Mouse (Mus musculus) liver, postnatal 0 days (tissue): Measurements from ENCODE around the gene Gfra1. TPM values are rescaled to one million over a fixed set of nuclear protein-coding genes. Genes with fewer than 3 reads are reported as not detected.
A peak's percentile ranks its signal among the peaks of the same experiment; 100 is the strongest.

Source experiments
- ATAC-seq: fragments of 200-750 bp; cut with Nextera tagmentation; 2 replicates; pipeline ENCODE4 v1.8.0; 2017; ENCODE audit warnings: mild to moderate bottlenecking, moderate library complexity
- DNase-seq: peaks from one replicate; pipeline ENCODE4 v3.0.0-alpha.2; 2016
- H3K27ac ChIP-seq: fragments of 300-500 bp; sonication (generic); 2 replicates; pipeline ENCODE4 v1.5.1; 2014; ENCODE audit warnings: antibody characterized with exemption, moderate library complexity, mild to moderate bottlenecking, low read depth
- H3K27me3 ChIP-seq: fragments of 300-500 bp; sonication (generic); 2 replicates; pipeline ENCODE4 v1.6.1; 2014; ENCODE audit warnings: low read length, control low read depth, mixed read lengths; ENCODE audit not compliant: insufficient read depth
- H3K36me3 ChIP-seq: fragments of 300-500 bp; sonication (generic); replicated peaks from 2 replicates; pipeline ENCODE4 v1.6.1; 2014; ENCODE audit warnings: mild to moderate bottlenecking, control low read depth, low read length, moderate library complexity, mixed read lengths; ENCODE audit not compliant: insufficient read depth
- H3K4me1 ChIP-seq: fragments of 300-500 bp; sonication (generic); 2 replicates; pipeline ENCODE4 v1.6.1; 2014; ENCODE audit warnings: antibody characterized with exemption, mild to moderate bottlenecking, control low read depth; ENCODE audit not compliant: insufficient read depth
- H3K4me2 ChIP-seq: fragments of 300-500 bp; sonication (generic); 2 replicates; pipeline ENCODE4 v1.6.1; 2014; ENCODE audit warnings: low read depth, mild to moderate bottlenecking, low read length, moderate library complexity, mixed read lengths
- H3K4me3 ChIP-seq: fragments of 300-500 bp; sonication (generic); 2 replicates; pipeline ENCODE4 v1.5.1; 2014; ENCODE audit warnings: low read depth, low read length
- H3K9ac ChIP-seq: fragments of 300-500 bp; sonication (generic); replicated peaks from 2 replicates; pipeline ENCODE4 v1.6.1; 2014; ENCODE audit warnings: mild to moderate bottlenecking, moderate library complexity
- H3K9me3 ChIP-seq: fragments of 300-500 bp; sonication (generic); 2 replicates; pipeline ENCODE4 v1.6.1; 2016; ENCODE audit warnings: mild to moderate bottlenecking, control low read depth, low read length, mixed read lengths
- CTCF ChIP-seq: sonication (generic); IDR thresholded peaks from 2 replicates; pipeline ENCODE4 v1.5.1; 2016; ENCODE audit warnings: antibody characterized with exemption, low read depth
- EP300 ChIP-seq: IDR thresholded peaks from 2 replicates; pipeline ENCODE4 v1.6.1; 2016; ENCODE audit warnings: antibody characterized with exemption, low read depth, mild to moderate bottlenecking
- WGBS: fragments of 180-500 bp; shearing (Covaris S2); extraction: QIAGEN DNeasy Blood & Tissue Kit; methylation state at CpG from one replicate; pipeline ENCODE4 v1.1.7; 2014; ENCODE audit not compliant: insufficient replicate concordance; 5-methylcytosine and 5-hydroxymethylcytosine counted together
- polyA plus RNA-seq: library from polyadenylated mRNA; unstranded; fragments of >200 nt; fragmentation: Nextera tagmentation; extraction: Ambion mirVana; gene quantifications from 2 replicates; pipeline ENCODE4 v1.2.1, GENCODE M21; 2015

Gene Gfra1
- polyA plus RNA-seq, 1 experiment from 2014 or later = 8.8 TPM

DNA sequence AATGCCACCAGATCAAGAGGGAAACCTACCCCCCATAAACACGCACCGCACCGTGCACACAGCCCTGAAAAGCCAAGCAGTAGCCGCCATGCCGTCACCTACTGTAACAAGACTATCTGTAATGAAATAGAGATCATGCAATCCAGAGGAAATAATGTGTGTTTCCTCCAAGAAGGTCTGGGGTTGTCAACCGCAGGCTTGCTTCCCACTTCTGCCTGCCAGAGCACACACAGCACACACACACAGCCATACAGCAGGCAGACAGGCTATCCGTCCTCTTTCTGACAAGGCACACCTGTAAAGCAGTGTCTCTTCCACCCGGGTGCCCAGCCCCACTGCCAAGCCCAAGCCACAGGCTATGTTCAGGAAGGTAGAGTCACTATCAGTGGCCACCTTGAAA is 66.2 kb downstream of the Gfra1 start:
- Histone ChIP-seq H3K9ac (no peak overlapping the region), H3K4me3 (no peak overlapping the region), H3K4me1 (peaks cover 5% of the 10 kb centered on the region; the same call in 1 of the 2 replicates), H3K27me3 (no peaks in the 10 kb centered on the region), H3K9me3 (no peaks in the 10 kb centered on the region), H3K36me3 (no peaks in the 10 kb centered on the region), H3K4me2 (no peak overlapping the region), H3K27ac (no peak overlapping the region)
- WGBS = 43% methylated on average over 8 of the region's 8 CpGs
- no peak for DNase-seq
- ATAC-seq = no peak
- TF ChIP-seq EP300 (no peak), CTCF (no peak)

- TF ChIP-seq EP300 = no peak
- no peak for TF ChIP-seq CTCF
- Histone ChIP-seq H3K4me1 (peaks cover 5% of the 10 kb centered on the region; the same call in 1 of the 2 replicates), H3K9ac (no peak overlapping the region), H3K9me3 (no peaks in the 10 kb centered on the region), H3K27me3 (no peaks in the 10 kb centered on the region), H3K27ac (no peak overlapping the region), H3K4me3 (no peak overlapping the region), H3K4me2 (no peak overlapping the region), H3K36me3 (no peaks in the 10 kb centered on the region)
- ATAC-seq (no peak), DNase-seq (no peak)
- WGBS = 78% methylated on average over 18 of the region's 18 CpGs
Observed at GRCm38 (mm10) chr19:58388851-58389447, 66.8 kb downstream of the Gfra1 start.

DNA sequence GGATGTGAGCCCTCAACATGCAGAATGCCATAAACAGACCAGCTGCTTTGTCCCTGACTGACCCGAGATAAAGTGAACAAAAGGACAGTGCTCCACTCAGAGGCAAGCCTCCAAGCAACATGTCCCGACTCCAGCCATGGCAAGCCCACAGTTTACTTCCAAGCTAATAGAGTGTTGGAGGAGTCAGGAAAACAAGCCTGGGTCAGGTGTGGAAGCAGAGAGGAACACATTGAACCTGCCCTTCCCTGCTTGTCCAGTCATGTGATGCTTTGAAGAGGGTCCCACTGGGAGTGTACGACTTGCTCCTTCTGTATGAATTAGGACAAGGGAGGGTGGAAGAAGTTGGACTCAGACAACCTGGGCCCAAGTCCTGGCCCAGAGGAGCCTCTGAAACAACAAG is 72.4 kb downstream of the Gfra1 start:
- Histone ChIP-seq H3K9ac (no peak overlapping the region), H3K27me3 (no peaks in the 10 kb centered on the region), H3K4me1 (no peaks in the 10 kb centered on the region), H3K36me3 (no peaks in the 10 kb centered on the region), H3K4me2 (no peak overlapping the region), H3K9me3 (no peaks in the 10 kb centered on the region), H3K4me3 (no peak overlapping the region), H3K27ac (no peak overlapping the region)
- ATAC-seq = no peak
- WGBS = 70% methylated on average over 3 of the region's 3 CpGs
- no peak for TF ChIP-seq CTCF
- TF ChIP-seq EP300 = no peak
- no peak for DNase-seq

GRCm38 (mm10) chr19:58382535-58382934 is 73.2 kb downstream of the Gfra1 start:
- Histone ChIP-seq H3K27ac (no peak overlapping the region), H3K4me2 (no peak overlapping the region), H3K36me3 (no peaks in the 10 kb centered on the region), H3K9me3 (no peaks in the 10 kb centered on the region), H3K27me3 (no peaks in the 10 kb centered on the region), H3K4me3 (no peak overlapping the region), H3K4me1 (peaks cover 4% of the 10 kb centered on the region), H3K9ac (no peak overlapping the region)
- DNase-seq = no peak
- no peak for TF ChIP-seq EP300
- no peak for TF ChIP-seq CTCF
- WGBS = 87% methylated on average over 7 of the region's 7 CpGs
- no peak for ATAC-seq

GRCm38 (mm10) chr19:58377969-58378368 is 77.7 kb downstream of the Gfra1 start:
- H3K27me3 ChIP-seq = no peaks in the 10 kb centered on the region
- TF ChIP-seq CTCF (no peak), EP300 (no peak)
- no peak overlapping the region for H3K4me3 ChIP-seq
- WGBS = 45% methylated on average over 8 of the region's 8 CpGs
- no peak overlapping the region for H3K27ac ChIP-seq
- H3K9me3 ChIP-seq = no peaks in the 10 kb centered on the region
- DNase-seq (no peak), ATAC-seq (no peak)
- no peak overlapping the region for H3K4me2 ChIP-seq
- H3K9ac ChIP-seq = no peak overlapping the region
- peaks cover 7% of the 10 kb centered on the region for H3K4me1 ChIP-seq
- H3K36me3 ChIP-seq = no peaks in the 10 kb centered on the region

DNA sequence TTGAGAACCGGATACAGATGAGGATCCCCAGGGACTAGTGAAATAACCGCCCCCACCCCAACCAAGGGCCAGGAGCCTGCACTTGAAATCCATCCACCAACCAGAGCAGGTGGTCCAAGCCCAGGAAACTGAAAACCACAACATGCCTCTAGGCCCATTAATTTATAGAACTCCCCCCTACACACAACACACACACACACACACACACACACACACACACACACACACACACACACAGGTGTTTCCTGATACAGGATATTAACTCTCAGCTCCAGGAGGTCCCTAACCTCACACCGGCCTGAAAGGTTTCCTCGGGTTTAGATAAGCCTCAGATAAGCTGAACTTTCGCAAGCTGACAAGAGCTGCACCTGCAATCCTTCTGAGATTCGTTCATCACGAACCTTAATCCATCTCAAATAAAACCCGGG is 79.0 kb downstream of the Gfra1 start:
- TF ChIP-seq EP300 = no peak
- no peak for TF ChIP-seq CTCF
- H3K9me3 ChIP-seq = no peaks in the 10 kb centered on the region

More for the DNA sequence above, 79.0 kb downstream of the Gfra1 start:
- DNase-seq (peak; percentile 24), ATAC-seq (no peak)
- Histone ChIP-seq H3K4me1 (peaks cover 10% of the 10 kb centered on the region), H3K4me2 (no peak overlapping the region), H3K9ac (no peak overlapping the region), H3K27me3 (no peaks in the 10 kb centered on the region), H3K36me3 (no peaks in the 10 kb centered on the region), H3K27ac (no peak overlapping the region), H3K4me3 (no peak overlapping the region)
- WGBS = 30% methylated on average over 8 of the region's 8 CpGs
